Comparison of ENCODE assay signal across 10 mouse cellular contexts in the genomic region with DNA sequence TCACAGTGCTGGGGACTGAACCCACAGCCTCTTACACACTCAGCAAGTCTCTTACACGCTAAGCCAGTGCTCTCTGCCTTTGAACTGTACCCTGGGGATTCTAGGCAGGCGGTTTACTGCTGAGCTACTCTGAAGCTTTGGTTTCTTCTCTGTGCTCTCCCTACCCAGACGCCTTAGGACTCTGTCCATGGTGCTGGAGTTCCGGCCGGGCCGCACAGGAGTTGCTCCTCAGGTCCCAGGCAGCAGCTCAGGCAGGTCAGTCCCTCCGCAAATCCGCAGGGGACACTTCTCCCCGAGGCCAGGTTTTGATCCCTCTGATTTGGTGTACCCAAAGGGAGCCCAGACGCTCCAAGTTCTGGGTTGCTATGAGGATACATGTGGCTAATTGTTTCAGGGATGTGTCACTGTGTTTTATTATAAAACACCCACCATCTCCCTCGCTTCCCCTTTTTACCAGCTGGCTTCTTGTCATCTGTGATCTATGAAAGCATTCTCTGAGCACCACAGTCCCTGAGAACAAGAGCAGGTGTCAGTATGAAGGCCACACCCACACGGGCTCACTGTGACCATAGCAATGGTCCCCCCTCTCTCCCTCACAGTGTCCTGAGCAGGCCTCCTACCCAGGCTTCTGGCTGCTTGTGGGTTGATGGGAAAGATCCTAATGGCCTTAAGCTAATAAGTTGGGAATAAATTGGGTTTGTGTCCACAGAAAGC. TPM values are rescaled to one million over a fixed set of nuclear protein-coding genes. Genes with fewer than 3 reads are reported as not detected.
A peak's percentile ranks its signal among the peaks of the same experiment; 100 is the strongest.
DNase-seq lines count a peak whose midpoint lies in the region; ATAC-seq lines count a peak whose summit lies in the region.
"Had no signal": no experiment of that assay in that cellular context is flagged by ENCODE, and none has a peak within 500 bp of the region (broad histone marks: within the 10 kb centered on the region; RNA-seq: fewer than 3 reads in every experiment).

No protein-coding gene starts in this region.

- no peak overlapping the region for H3K9ac ChIP-seq in midbrain, embryonic 14.5 days (replicated peaks; ENCODE audit: low read length)
- H3K9ac ChIP-seq in midbrain, embryonic 16.5 days (ENCODE audit: low read depth, low read length), result no peak overlapping the region
- H3K9ac ChIP-seq in stomach, embryonic 15.5 days, result no peak overlapping the region
- H3K9ac ChIP-seq: liver, embryonic 14.5 days had no signal

- no peaks in the 10 kb centered on the region for H3K27me3 ChIP-seq in midbrain, embryonic 14.5 days (ENCODE audit: control insufficient read depth, insufficient read depth, low read length)
- no peaks in the 10 kb centered on the region for H3K27me3 ChIP-seq in midbrain, embryonic 16.5 days (ENCODE audit: control insufficient read depth, insufficient read depth, low read depth, low read length)
- H3K27me3 ChIP-seq in stomach, embryonic 15.5 days (replicated peaks), result 0 out of 2 replicates have a peak, but pooled peaks cover 4% of the 10 kb centered on the region

- WGBS in midbrain, embryonic 14.5 days, result 14% methylated on average over 12 of the region's 12 CpGs
- WGBS in midbrain, embryonic 16.5 days, result 11% methylated on average over 12 of the region's 12 CpGs
- 10% methylated on average over 12 of the region's 12 CpGs for WGBS in stomach, embryonic 15.5 days

- peak; percentile 58 for DNase-seq in cerebellum, adult 9-10 months
- DNase-seq in midbrain, embryonic 14.5 days, result peak; percentile 51
- DNase-seq in embryo, embryonic 10 days (ENCODE audit: low spot score), result peak; percentile 76
- DNase-seq in layer of hippocampus, adult 9-10 months (ENCODE audit: low spot score), result peak; percentile 48

- ATAC-seq in cerebellum, adult (ENCODE audit: insufficient number of reproducible peaks, low FRiP score, low TSS enrichment), result no peak
- no peak for ATAC-seq in midbrain, embryonic 14.5 days (ENCODE audit: low FRiP score, low TSS enrichment)
- no peak for ATAC-seq in midbrain, embryonic 16.5 days
- ATAC-seq in stomach, embryonic 15.5 days (ENCODE audit: insufficient read depth, low FRiP score, low read depth), result 0 out of 2 replicates have a peak, but pooled peaks have one; percentile 36
- no peak for ATAC-seq in activated CD4-positive, CD25-positive, alpha-beta regulatory T cell, adult 4 months

- peaks cover 17% of the 10 kb centered on the region for H3K4me1 ChIP-seq in midbrain, embryonic 14.5 days (ENCODE audit: control insufficient read depth, insufficient read depth, low read length)
- peaks cover 7% of the 10 kb centered on the region for H3K4me1 ChIP-seq in midbrain, embryonic 16.5 days (ENCODE audit: control insufficient read depth, insufficient read depth, low read length)
- 0 out of 2 replicates have a peak, but pooled peaks cover 3% of the 10 kb centered on the region for H3K4me1 ChIP-seq in stomach, embryonic 15.5 days

- no peaks in the 10 kb centered on the region for H3K9me3 ChIP-seq in midbrain, embryonic 14.5 days (ENCODE audit: control insufficient read depth, low read length)
- no peaks in the 10 kb centered on the region for H3K9me3 ChIP-seq in midbrain, embryonic 16.5 days (replicated peaks; ENCODE audit: control insufficient read depth, low read length, poor library complexity, severe bottlenecking)
- H3K9me3 ChIP-seq in stomach, embryonic 15.5 days, result no peaks in the 10 kb centered on the region

- H3K36me3 ChIP-seq in midbrain, embryonic 14.5 days (ENCODE audit: control insufficient read depth, insufficient read depth, low read length), result no peaks in the 10 kb centered on the region
- H3K36me3 ChIP-seq in midbrain, embryonic 16.5 days (ENCODE audit: control insufficient read depth, insufficient read depth, low read length), result no peaks in the 10 kb centered on the region
- no peaks in the 10 kb centered on the region for H3K36me3 ChIP-seq in stomach, embryonic 15.5 days

- H3K4me2 ChIP-seq in midbrain, embryonic 14.5 days (ENCODE audit: low read length), result no peak overlapping the region
- no peak overlapping the region for H3K4me2 ChIP-seq in midbrain, embryonic 16.5 days (ENCODE audit: low read length)
- no peak overlapping the region for H3K4me2 ChIP-seq in stomach, embryonic 15.5 days

- no peak overlapping the region for H3K4me3 ChIP-seq in midbrain, embryonic 14.5 days (replicated peaks; ENCODE audit: low read depth, low read length)
- no peak overlapping the region for H3K4me3 ChIP-seq in midbrain, embryonic 16.5 days (ENCODE audit: low read depth, low read length)
- no peak overlapping the region for H3K4me3 ChIP-seq in stomach, embryonic 15.5 days (replicated peaks)
- H3K4me3 ChIP-seq: erythroblast, embryonic 14.5 days had no signal

- H3K27ac ChIP-seq in midbrain, embryonic 14.5 days (replicated peaks; ENCODE audit: low read depth, low read length), result 0 out of 2 replicates have a peak overlapping the region, but pooled peaks have one; percentile 26
- no peak overlapping the region for H3K27ac ChIP-seq in midbrain, embryonic 16.5 days (ENCODE audit: low read length)
- no peak overlapping the region for H3K27ac ChIP-seq in stomach, embryonic 15.5 days
- H3K27ac ChIP-seq: liver, embryonic 14.5 days had no signal

RNA-seq across cellular contexts. Expression of gene Slc29a4, which starts 2.5 kb away (rescaled TPM):
- 78.0 and 82.6 TPM in 2 replicates for polyA plus RNA-seq in midbrain, embryonic 14.5 days (2014; fragmentation: Nextera tagmentation; extraction: Ambion mirVana)
- 83.1 and 84.7 TPM in 2 replicates for polyA plus RNA-seq in midbrain, embryonic 16.5 days (2015; fragmentation: Nextera tagmentation; extraction: Ambion mirVana)
- 7.2 and 7.4 TPM in 2 replicates for polyA plus RNA-seq in stomach, embryonic 15.5 days (2015; fragmentation: Nextera tagmentation; extraction: Ambion mirVana)
- under 1 TPM; 0.50 to 0.86 TPM for polyA plus RNA-seq in activated CD4-positive, CD25-positive, alpha-beta regulatory T cell, adult 4 months (2017; shearing (Covaris generic))
- polyA plus RNA-seq: erythroblast, embryonic 14.5 days had no signal
